Mouse (Mus musculus): ENCODE data around the gene Smad3. TPM values are rescaled to one million over a fixed set of nuclear protein-coding genes. Genes with fewer than 3 reads are reported as not detected.

Smad3 gene
- polyA plus RNA-seq (2012; rRNA removed): 35.1 and 35.8 TPM in 2 replicates

- no peak for DNase-seq (ENCODE audit: low read depth)
Measured at GRCm38 (mm10) chr9:63757865-63758440, at the start of gene Smad3. TSS of gene Smad3 (minus strand) at chr9:63757994.

- no peak for DNase-seq (ENCODE audit: low read depth)
Measured at GRCm38 (mm10) chr9:63804847-63805246, 47.1 kb upstream of the Smad3 start.

DNA sequence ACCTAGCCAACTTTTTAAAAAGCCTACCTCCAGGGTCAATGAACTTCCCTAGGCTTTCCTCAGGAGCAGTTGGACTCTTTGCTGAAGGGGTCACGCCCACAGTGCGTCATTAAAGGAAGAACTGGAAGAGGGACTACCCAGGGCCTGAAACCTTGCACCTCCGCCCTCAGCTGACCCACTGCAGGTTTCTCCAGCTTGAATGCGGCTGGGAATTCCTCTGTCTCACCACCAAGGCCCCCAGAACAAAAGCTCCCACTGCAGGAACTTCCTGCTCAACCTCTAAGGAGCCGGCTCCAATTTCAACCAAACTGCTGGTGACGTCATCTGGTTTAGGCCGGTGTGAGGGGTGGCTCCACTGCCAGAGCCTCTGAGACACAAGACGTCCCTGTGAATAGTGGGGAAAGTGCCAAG, 45.4 kb upstream of the Smad3 start:
- no peak for DNase-seq (ENCODE audit: low read depth)

GRCm38 (mm10) chr9:63802504-63802903, 44.7 kb upstream of the Smad3 start:
- DNase-seq (ENCODE audit: low read depth): no peak

DNA sequence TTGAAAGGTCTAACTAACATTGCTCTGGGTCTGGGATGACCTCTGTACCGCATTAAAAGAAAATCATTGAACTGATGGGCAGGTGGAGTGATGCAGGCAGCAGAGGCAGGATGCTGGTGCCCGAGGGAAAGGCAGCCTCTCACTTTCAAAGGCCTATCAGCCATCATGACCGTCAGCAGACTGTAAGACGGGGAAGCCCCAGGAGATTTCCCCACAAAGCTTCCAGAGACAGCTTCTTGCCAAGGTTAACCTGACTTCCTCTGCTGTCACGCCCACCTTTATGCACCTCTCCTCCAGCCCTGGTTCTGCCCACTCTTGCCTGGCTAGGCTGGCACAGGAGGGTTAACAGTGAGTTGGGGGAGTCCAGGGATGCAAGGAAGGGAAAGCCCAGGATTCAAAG, 44.3 kb upstream of the Smad3 start:
- DNase-seq (ENCODE audit: low read depth): no peak

GRCm38 (mm10) chr9:63796429-63796828, 38.6 kb upstream of the Smad3 start:
- no peak for DNase-seq (ENCODE audit: low read depth)

DNA sequence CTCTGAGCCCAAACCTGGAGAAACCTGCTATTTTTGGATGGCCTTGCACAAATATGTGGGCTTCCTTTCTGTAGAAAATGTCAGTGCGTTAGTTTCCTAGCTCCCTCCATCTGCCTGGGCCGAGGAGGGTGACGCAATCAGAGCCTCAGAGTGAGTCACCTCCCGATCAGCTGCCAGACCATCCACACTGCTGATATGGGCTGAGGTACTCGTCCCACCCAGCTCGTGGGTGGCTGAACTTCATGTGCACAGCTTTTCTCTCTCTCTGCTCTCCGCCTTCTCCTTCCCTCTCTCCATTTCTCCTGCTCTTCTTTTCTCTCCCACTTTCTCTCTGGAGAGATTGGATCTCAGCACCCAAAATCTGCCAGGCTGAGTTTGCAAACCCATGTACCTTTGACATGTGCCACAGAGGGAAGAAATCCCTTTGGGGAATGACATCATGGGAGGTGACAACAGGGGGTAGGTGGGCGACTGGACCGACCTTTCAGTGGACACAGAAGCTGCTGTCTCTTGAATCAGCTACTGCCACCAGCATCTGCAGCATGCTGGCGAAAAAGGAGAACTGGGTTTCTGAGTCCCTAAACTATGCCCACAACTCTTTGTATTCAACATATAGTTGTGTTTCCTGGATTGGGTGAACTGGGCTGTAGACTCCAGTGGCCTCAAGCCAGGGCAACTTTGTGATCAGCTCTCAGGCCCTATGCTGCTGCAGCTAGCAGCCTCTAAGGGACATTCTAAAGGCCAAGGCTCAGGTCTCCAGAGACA, 36.1 kb upstream of the Smad3 start:
- DNase-seq (ENCODE audit: low read depth): no peak

DNA sequence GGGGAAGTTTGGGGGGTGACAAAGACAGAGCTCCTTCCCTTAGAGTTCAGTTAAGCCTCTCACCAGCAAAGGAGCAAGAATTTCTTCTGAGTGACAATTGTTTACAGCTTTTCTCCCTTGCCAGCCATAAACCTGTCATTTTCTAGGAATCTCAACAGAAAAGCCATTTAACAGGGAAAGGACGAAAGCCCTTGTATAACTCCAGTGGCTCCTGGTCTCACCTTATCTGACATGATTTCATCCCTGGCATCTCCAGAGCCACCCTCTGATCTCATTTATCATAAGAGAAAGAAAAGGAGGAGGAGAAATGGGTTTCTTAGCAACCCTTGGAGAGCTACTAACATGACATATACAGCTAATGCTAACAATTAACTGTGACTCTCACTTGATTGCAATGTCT, 33.9 kb upstream of the Smad3 start:
- DNase-seq (ENCODE audit: low read depth): no peak

- DNase-seq (ENCODE audit: low read depth): no peak
Measured at GRCm38 (mm10) chr9:63791275-63791674, 33.5 kb upstream of the Smad3 start.

GRCm38 (mm10) chr9:63790222-63790621, 32.4 kb upstream of the Smad3 start:
- DNase-seq (ENCODE audit: low read depth): no peak

DNA sequence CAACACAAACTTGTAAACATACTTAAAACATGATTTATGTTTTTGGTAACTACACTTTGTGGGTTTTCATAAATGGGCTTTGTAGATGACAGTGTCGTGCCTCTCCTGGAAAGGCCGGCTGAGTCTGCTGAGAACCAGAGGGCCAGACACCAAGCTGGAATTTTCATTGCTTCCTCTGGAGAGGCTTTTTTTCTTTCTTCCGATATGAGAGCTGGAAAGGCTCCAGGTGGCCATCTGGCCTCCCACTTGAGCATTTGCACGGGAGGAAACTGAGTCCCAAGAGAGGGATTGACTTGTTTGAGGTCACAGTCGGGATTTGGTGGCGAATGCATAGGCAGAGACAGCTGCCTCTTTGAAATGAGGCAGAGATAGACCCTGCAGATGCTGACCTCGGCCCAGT, 31.6 kb upstream of the Smad3 start:
- no peak for DNase-seq (ENCODE audit: low read depth)

DNA sequence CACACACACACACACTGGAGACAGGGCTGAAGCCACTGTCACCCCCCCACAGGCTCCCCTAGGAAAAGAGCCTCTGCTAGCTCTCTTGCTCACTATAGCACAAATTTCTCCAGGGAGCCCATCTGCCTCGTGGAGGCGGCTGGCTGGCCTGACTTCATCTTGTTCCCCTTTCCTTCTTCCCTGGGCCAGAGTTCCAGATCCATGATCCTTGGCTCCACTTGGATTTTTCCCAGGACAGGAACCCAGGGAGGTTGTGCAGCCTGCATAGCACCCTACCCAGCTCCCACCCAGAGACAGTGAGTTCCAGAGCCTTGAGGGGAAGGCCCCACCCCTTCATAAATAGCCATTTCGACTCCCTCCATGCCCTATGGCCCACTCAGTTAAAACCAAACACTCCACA, 29.8 kb upstream of the Smad3 start:
- no peak for DNase-seq (ENCODE audit: low read depth)

GRCm38 (mm10) chr9:63787086-63787485, 29.3 kb upstream of the Smad3 start:
- no peak for DNase-seq (ENCODE audit: low read depth)

GRCm38 (mm10) chr9:63786026-63786670, 28.4 kb upstream of the Smad3 start:
- DNase-seq (ENCODE audit: low read depth): no peak

GRCm38 (mm10) chr9:63785492-63785891, 27.7 kb upstream of the Smad3 start:
- no peak for DNase-seq (ENCODE audit: low read depth)

- no peak for DNase-seq (ENCODE audit: low read depth)
Measured at GRCm38 (mm10) chr9:63784597-63784996, 26.8 kb upstream of the Smad3 start.

DNA sequence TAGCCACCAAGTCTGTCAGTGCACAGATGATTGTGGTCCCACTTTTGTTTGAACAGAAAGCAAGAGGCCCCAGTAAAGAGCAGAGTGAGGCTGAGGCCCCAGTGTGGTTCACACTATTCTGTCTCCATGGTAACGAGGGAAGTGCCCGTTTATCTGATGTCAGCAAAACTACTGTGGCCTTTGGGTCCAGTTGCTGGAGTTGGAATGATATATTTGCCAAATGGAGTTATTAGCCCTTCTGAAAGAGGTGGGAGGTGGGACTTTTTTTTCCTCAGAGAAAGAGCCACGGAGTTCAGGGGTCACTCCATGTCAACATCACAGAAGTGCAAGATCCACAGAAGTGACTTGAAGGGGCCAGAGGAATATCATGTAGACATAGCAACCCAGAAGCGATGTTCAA, 24.9 kb upstream of the Smad3 start:
- no peak for DNase-seq (ENCODE audit: low read depth)

- no peak for DNase-seq (ENCODE audit: low read depth)
Measured at GRCm38 (mm10) chr9:63781714-63782464, 24.1 kb upstream of the Smad3 start.

DNA sequence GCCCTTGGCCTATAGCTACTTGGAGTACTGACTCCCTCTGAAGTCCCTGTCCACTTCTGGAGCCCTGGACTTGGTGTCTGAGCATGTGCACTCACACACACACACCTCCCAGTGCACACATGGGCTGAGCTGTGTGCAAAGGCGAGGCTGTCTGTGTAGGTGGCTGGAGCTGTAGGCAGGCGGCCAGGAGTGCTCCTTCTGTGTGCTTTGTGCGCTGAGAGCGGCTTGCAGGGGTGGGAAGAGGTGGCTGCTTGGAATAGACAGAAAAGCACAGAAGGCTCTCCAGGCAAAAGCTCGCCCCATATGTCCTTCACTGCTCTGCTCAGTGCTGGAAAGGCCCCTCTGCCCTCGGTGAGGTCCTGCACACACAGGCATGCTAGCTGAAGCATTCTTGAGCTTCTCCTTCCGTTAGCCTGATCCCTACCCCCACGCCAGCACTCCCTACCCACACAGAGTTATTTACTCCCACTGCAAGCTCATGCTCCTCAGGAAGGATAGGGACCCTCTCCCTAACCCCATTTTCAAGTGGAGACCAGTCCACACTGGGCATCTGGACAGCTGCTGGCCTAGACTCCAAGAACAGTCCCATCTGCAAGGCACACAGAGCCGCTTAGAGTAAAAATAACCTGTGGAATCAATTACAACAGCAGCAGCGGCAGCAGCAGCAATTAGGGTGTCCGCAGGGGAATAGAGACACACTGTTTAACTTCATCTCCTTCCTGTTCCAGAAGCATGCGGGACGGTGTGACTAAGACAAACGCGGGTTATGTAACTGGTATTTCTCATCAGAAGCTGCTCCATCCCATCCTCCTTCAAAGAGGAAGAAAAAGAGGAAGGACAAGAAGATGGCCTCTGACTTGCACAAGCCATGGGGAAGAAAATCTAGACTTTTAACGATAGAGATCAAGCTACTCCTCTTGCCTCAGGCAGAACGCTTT, 22.4 kb upstream of the Smad3 start:
- DNase-seq (ENCODE audit: low read depth): no peak

- DNase-seq (ENCODE audit: low read depth): no peak
Measured at GRCm38 (mm10) chr9:63776735-63777134, 18.9 kb upstream of the Smad3 start.

DNA sequence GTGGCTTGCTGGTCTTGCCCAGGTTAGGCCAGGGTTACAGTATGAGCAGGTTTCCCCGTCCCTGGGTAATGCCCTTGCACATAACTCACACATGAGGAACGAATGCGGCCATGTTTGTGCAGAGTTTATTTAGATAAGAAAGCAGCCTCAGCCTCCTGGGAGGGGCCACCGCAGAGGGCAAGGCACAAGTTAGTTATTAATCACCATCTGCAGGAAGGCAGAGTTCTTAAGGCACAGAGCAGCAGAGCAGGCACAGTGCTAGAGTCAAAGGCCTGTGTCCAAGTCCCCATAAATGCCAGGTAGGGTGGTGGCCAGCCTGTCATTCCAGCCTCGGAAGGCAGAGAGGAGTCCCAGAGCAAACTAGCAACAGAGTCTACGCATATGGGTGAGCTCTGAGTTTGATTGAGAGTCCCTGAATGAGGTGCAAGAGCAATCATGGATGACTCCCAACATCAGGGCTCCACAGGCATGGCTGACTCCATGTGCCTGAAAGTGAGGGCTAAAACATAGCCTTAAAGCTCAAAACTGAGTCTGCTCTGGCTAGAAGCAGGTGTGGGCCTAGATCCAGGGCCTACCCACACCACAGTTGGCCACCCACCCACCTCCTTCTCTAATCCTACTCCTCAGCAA, 17.2 kb upstream of the Smad3 start:
- no peak for DNase-seq (ENCODE audit: low read depth)

Measured in gonadal fat pad, adult 2 months (tissue).